Mouse (Mus musculus) intestine, postnatal 0 days (tissue): ENCODE data around the gene Mtap. TPM values are rescaled to one million over a fixed set of nuclear protein-coding genes. Genes with fewer than 3 reads are reported as not detected.
A peak's percentile ranks its signal among the peaks of the same experiment; 100 is the strongest.

ENCODE experiments used
- ATAC-seq: fragments of 200-750 bp; cut with Nextera tagmentation; 2 replicates; pipeline ENCODE4 v1.8.0; 2017; ENCODE audit warnings: mild to moderate bottlenecking, moderate TSS enrichment, moderate library complexity
- H3K27ac ChIP-seq: fragments of 300-500 bp; sonication (generic); 2 replicates; pipeline ENCODE4 v1.5.1; 2014; ENCODE audit warnings: mild to moderate bottlenecking, low read depth, low read length, moderate library complexity
- H3K27me3 ChIP-seq: fragments of 300-500 bp; sonication (generic); replicated peaks from 2 replicates; pipeline ENCODE4 v1.6.1; 2014; ENCODE audit warnings: low read length, mixed read lengths; ENCODE audit not compliant: control insufficient read depth, insufficient read depth
- H3K36me3 ChIP-seq: fragments of 300-500 bp; sonication (generic); 2 replicates; pipeline ENCODE4 v1.6.1; 2014; ENCODE audit warnings: mild to moderate bottlenecking, moderate library complexity; ENCODE audit not compliant: control insufficient read depth, insufficient read depth
- H3K4me1 ChIP-seq: fragments of 300-500 bp; sonication (generic); replicated peaks from 2 replicates; pipeline ENCODE4 v1.6.1; 2014; ENCODE audit warnings: antibody characterized with exemption, low read length, mixed read lengths; ENCODE audit not compliant: control insufficient read depth, insufficient read depth
- H3K4me2 ChIP-seq: fragments of 300-500 bp; sonication (generic); replicated peaks from 2 replicates; pipeline ENCODE4 v1.6.1; 2014; ENCODE audit warnings: low read depth, mild to moderate bottlenecking, moderate library complexity
- H3K4me3 ChIP-seq: fragments of 300-500 bp; sonication (generic); 2 replicates; pipeline ENCODE4 v1.5.1; 2014; ENCODE audit warnings: low read depth, low read length
- H3K9ac ChIP-seq: fragments of 300-500 bp; sonication (generic); 2 replicates; pipeline ENCODE4 v1.6.1; 2014; ENCODE audit warnings: mild to moderate bottlenecking, low read depth, low read length
- H3K9me3 ChIP-seq: fragments of 300-500 bp; sonication (generic); 2 replicates; pipeline ENCODE4 v1.6.1; 2016; ENCODE audit warnings: mixed run types; ENCODE audit not compliant: control insufficient read depth
- CTCF ChIP-seq: sonication (generic); IDR thresholded peaks from 2 replicates; pipeline ENCODE4 v1.5.1; 2016; ENCODE audit warnings: low read depth, mild to moderate bottlenecking, control low read depth, antibody characterized with exemption, moderate library complexity
- WGBS: fragments of 180-500 bp; shearing (Covaris S2); extraction: QIAGEN DNeasy Blood & Tissue Kit; methylation state at CpG from one replicate; pipeline ENCODE4 v1.1.7; 2014; 5-methylcytosine and 5-hydroxymethylcytosine counted together
- polyA plus RNA-seq: library from polyadenylated mRNA; unstranded; fragments of >200 nt; fragmentation: Nextera tagmentation; extraction: Ambion mirVana; gene quantifications from 2 replicates; pipeline ENCODE4 v1.2.1, GENCODE M21; 2015

Mtap gene
- polyA plus RNA-seq, 1 experiment from 2014 or later, result 13.2 TPM

DNA sequence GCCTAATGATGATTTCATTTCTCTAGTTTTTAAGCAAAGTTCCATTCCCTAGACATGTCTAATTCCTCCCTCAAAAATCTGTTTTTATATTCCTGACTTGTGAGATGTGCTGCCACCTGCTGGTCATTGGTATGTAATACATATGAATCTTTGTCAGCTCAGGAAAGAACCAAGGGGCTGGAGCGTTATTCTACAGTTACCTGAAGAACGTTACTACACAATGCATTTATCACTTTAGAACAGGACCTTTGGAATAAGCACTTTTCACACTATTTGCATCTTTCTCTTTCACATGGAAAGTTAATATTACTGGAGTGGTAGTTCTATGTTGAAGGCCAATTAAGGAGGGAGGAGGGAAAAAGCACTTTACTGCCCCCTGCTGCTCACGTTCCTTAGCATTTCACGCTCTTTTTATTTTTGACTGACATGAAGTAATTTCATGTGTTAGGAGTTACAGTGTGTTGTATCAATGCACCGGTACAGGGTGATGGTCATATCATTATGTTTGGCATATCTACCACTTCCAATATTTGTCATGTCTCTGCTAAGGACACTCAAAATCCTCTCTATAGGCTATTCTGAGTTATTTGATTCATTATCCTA lies 7.5 kb upstream of the Mtap start:
- Histone ChIP-seq H3K27me3 (no peaks in the 10 kb centered on the region), H3K36me3 (no peaks in the 10 kb centered on the region), H3K4me2 (peak overlapping the region; percentile 51), H3K27ac (no peak overlapping the region), H3K9me3 (no peaks in the 10 kb centered on the region), H3K4me3 (no peak overlapping the region), H3K4me1 (no peaks in the 10 kb centered on the region), H3K9ac (no peak overlapping the region)
- ATAC-seq, result peak; percentile 50
- 6% methylated on average over 5 of the region's 5 CpGs for WGBS
- peak; percentile 79 for TF ChIP-seq CTCF

DNA sequence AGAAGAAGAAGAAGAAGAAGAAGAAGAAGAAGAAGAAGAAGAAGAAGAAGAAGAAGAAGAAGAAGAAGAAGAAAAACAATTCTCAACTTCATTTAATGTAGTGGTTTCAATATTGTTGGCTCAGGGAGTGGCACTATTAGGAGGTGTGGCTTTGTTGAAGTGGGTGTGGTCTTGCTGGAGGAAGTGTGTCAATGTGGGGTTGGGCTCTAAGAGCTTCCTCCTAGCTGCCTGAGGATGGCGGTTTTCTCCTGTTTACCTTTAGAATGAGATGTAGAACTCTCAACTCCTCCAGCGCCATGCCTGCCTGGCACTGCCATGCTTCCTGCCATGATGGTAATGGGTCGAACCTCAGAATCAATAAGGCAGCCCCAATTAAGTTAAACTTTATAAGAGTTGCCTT lies 5.1 kb upstream of the Mtap start:
- 79% methylated on average over 3 of the region's 3 CpGs for WGBS
- Histone ChIP-seq H3K4me2 (no peak overlapping the region), H3K4me3 (no peak overlapping the region), H3K9ac (no peak overlapping the region), H3K27me3 (no peaks in the 10 kb centered on the region), H3K4me1 (no peaks in the 10 kb centered on the region), H3K27ac (no peak overlapping the region), H3K36me3 (no peaks in the 10 kb centered on the region), H3K9me3 (no peaks in the 10 kb centered on the region)
- no peak for ATAC-seq
- TF ChIP-seq CTCF, result no peak

DNA sequence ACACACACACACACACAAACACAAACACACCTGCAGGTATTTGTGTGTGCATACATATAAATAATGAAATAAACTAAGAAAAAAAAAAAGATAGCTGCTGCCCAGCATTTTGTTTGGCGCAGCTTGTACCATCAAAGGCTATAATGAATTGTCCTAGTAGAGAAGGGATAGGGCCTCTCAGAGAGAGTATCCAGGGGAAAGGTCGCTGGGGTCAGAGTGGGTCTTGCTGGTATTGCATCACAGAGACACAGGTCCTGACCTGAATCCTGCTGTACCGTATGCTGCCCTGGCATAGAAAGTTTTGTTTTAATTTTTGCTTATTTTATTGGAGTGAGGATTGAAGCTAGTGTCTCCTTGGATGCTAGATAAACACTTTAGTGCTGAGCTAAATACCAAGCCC lies 566 bp upstream of the Mtap start:
- ATAC-seq, result no peak
- peak overlapping the region; percentile 100 for H3K4me2 ChIP-seq
- no peak overlapping the region for H3K9ac ChIP-seq
- WGBS, result 39% methylated on average over 3 of the region's 3 CpGs
- H3K36me3 ChIP-seq, result no peaks in the 10 kb centered on the region
- H3K4me3 ChIP-seq, result no peak overlapping the region; the same call in 1 of the 2 replicates
- H3K9me3 ChIP-seq, result no peaks in the 10 kb centered on the region
- H3K4me1 ChIP-seq, result no peaks in the 10 kb centered on the region
- TF ChIP-seq CTCF, result no peak
- no peaks in the 10 kb centered on the region for H3K27me3 ChIP-seq
- no peak overlapping the region for H3K27ac ChIP-seq

DNA sequence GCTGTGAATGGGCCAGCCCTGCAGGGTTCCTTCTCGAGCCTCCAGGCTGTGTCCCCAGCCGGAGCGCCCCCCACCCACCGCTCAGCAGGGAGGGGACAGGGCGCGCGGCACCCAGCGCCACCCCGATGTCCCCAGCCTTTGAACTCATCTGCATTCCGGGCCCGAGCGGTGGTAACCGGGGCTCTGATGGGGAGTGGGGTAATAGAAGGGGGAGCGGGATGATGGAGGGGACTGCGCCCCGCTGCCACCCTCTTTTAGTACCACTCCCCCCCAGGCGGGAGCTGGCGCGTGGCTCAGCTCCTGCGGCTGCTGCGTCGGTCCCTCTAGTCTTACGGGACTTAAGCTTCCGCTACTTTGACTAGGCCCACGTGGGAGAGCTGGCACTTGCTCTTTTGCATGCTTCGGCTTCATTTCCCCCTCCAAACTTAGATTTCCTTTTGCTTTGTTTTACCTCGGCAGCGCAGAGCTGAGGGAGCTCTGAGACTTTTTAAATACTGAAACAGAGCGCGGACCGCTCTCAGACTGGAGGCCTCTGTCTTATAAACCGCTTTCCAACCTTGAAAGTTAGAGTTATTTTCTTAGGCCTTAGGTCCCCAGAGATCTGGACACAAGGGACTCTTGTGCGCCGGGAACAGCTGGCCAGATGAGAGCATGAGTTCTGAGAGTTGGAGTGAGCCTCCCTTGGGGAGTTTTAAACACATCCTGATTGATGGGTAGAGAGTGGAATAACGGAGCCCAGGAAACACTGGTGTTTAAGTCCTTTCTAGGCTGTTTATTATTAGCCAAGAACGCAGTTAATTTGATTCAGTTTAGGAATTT lies 829 bp downstream of the Mtap start:
- Histone ChIP-seq H3K4me2 (peak overlapping the region; percentile 100), H3K4me1 (no peaks in the 10 kb centered on the region), H3K36me3 (no peaks in the 10 kb centered on the region), H3K27me3 (no peaks in the 10 kb centered on the region), H3K9me3 (no peaks in the 10 kb centered on the region), H3K4me3 (peak overlapping the region; percentile 82), H3K9ac (peak overlapping the region; percentile 70), H3K27ac (peak overlapping the region; percentile 66)
- TF ChIP-seq CTCF, result no peak
- WGBS, result 1% methylated on average over 36 of the region's 36 CpGs
- ATAC-seq, result peak; percentile 46; the same call in 1 of the 2 replicates

DNA sequence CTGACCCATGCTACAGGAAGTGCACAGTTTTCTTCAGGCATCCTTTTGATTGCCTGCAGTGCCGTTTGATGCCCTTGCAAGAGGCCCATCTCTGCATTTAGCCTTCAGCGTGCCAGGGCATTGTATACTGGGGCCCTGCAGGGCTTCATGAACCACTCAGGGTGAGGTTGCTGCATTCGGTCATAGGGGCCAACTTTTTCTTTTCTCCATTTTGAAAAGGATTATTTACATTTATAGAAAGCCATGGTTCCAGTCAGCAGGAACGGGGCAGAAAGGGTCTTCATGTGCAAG lies 1.4 kb downstream of the Mtap start:
- no peak for ATAC-seq
- WGBS, result 23% methylated on average over 4 of the region's 4 CpGs
- H3K9ac ChIP-seq, result no peak overlapping the region
- H3K27me3 ChIP-seq, result no peaks in the 10 kb centered on the region
- peak overlapping the region; percentile 100 for H3K4me2 ChIP-seq
- no peaks in the 10 kb centered on the region for H3K4me1 ChIP-seq
- no peak for TF ChIP-seq CTCF
- no peak overlapping the region for H3K4me3 ChIP-seq
- H3K36me3 ChIP-seq, result no peaks in the 10 kb centered on the region
- H3K9me3 ChIP-seq, result no peaks in the 10 kb centered on the region
- H3K27ac ChIP-seq, result no peak overlapping the region

DNA sequence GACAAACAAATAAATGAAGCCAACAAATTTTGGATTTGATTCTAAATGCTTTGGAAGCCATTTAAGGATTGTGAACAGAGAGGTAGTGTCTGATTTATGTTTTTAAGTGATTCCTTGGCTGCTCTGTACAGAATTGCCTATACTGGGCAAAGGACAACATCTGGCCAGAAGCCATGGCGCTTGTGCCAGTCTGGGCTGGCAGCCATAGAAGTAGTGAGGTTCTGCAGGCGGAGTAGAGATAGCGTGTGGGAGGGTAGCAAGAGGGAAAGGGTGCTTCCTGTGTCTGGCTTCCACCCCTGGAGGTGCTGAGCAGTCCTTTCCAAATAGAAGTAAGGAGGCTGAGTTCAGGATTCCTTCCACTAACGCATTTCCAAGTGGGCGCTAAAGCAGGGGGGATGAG lies 3.9 kb downstream of the Mtap start:
- H3K36me3 ChIP-seq, result no peaks in the 10 kb centered on the region
- H3K27me3 ChIP-seq, result no peaks in the 10 kb centered on the region
- no peaks in the 10 kb centered on the region for H3K4me1 ChIP-seq
- TF ChIP-seq CTCF, result no peak
- no peak overlapping the region for H3K4me2 ChIP-seq
- H3K27ac ChIP-seq, result no peak overlapping the region
- 71% methylated on average over 5 of the region's 5 CpGs for WGBS
- no peak overlapping the region for H3K9ac ChIP-seq
- H3K4me3 ChIP-seq, result no peak overlapping the region
- no peaks in the 10 kb centered on the region for H3K9me3 ChIP-seq
- no peak for ATAC-seq
